Mouse (Mus musculus) heart, embryonic 13.5 days (tissue): ENCODE data around the gene Map1b. TPM values are rescaled to one million over a fixed set of nuclear protein-coding genes. Genes with fewer than 3 reads are reported as not detected.

ENCODE experiments used
- ATAC-seq: fragments of 200-750 bp; cut with Nextera tagmentation; 2 replicates; pipeline ENCODE4 v1.8.0; 2017; ENCODE audit warnings: moderate TSS enrichment; ENCODE audit not compliant: insufficient number of reproducible peaks, low FRiP score, low TSS enrichment; ENCODE audit errors: extremely low read depth
- H3K27ac ChIP-seq: fragments of 300-500 bp; sonication (generic); replicated peaks from 2 replicates; pipeline ENCODE4 v1.5.1; 2015; ENCODE audit warnings: moderate library complexity, mild to moderate bottlenecking, inconsistent platforms
- H3K27me3 ChIP-seq: fragments of 300-500 bp; sonication (generic); replicated peaks from 2 replicates; pipeline ENCODE4 v1.6.1; 2015; ENCODE audit warnings: mild to moderate bottlenecking, inconsistent platforms
- H3K36me3 ChIP-seq: fragments of 300-500 bp; sonication (generic); 2 replicates; pipeline ENCODE4 v1.6.1; 2015; ENCODE audit warnings: mild to moderate bottlenecking, inconsistent platforms
- H3K4me1 ChIP-seq: fragments of 300-500 bp; sonication (generic); 2 replicates; pipeline ENCODE4 v1.6.1; 2015; ENCODE audit warnings: inconsistent platforms
- H3K4me2 ChIP-seq: fragments of 300-500 bp; sonication (generic); 2 replicates; pipeline ENCODE4 v1.6.1; 2015; ENCODE audit warnings: inconsistent platforms, mild to moderate bottlenecking, moderate library complexity
- H3K4me3 ChIP-seq: fragments of 300-500 bp; sonication (generic); 2 replicates; pipeline ENCODE4 v1.5.1; 2015; ENCODE audit warnings: moderate library complexity, mild to moderate bottlenecking, inconsistent platforms
- H3K9ac ChIP-seq: fragments of 300-500 bp; sonication (generic); 2 replicates; pipeline ENCODE4 v1.6.1; 2015; ENCODE audit warnings: inconsistent platforms, mild to moderate bottlenecking, moderate library complexity
- H3K9me3 ChIP-seq: fragments of 300-500 bp; sonication (generic); 2 replicates; pipeline ENCODE4 v1.6.1; 2016; ENCODE audit warnings: inconsistent platforms
- WGBS: fragments of 180-500 bp; shearing (Covaris S2); methylation state at CpG from one replicate; pipeline ENCODE4 v1.1.7; 2015; ENCODE audit warnings: mixed read lengths; 5-methylcytosine and 5-hydroxymethylcytosine counted together
- polyA plus RNA-seq: library from polyadenylated mRNA; unstranded; fragments of >200 nt; fragmentation: Nextera tagmentation; extraction: Ambion mirVana; gene quantifications from 2 replicates; pipeline ENCODE4 v1.2.1, GENCODE M21; 2015

Gene Map1b
- polyA plus RNA-seq, 1 experiment from 2014 or later, result 111 TPM

DNA sequence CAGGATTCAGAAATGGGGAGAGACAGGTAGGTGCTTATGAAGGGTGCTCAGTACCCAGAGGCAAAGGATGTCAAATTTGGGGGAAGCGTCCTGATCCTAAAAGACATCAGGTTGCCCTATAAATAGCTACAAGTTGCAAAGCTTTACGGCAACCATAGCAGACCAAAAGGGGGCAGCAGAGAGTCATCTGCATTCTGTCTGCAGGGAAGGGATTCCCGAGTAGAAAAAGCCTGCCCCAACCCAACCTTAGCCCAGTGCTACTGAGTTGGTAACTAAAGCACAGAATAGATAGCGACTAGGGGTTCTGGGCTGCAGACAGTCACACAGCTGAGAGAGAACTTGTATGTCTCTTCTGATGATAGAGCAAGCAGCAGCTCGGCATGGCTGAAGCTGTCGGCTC is 140.8 kb downstream of the Map1b start:
- WGBS, result 28% methylated on average over 6 of the region's 6 CpGs
- H3K4me1 ChIP-seq, result peaks cover 6% of the 10 kb centered on the region; the same call in 1 of the 2 replicates
- ATAC-seq, result no peak

DNA sequence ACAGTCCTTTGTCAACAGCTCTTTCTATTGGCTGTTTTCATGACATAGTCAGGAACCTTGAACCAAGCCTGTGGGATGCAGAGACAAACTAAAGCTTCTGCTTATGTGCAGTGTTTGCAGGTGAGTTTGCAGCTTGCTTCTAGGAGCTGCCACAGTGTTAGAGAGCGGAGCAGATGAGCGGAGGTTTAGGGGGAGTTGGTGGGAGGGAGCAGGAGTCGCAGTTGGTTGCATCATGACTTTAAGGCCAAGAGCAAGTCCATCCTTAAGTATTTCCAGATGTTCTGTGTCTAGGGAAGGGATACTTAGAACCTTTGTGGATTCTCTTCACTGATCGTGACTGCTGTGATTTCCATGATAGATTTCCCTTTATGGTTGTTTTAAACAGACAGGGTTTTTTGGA is 142.1 kb downstream of the Map1b start:
- Histone ChIP-seq H3K4me2 (no peak overlapping the region), H3K9ac (no peak overlapping the region), H3K4me3 (no peak overlapping the region), H3K36me3 (peaks cover 9% of the 10 kb centered on the region; the same call in 1 of the 2 replicates), H3K27ac (no peak overlapping the region), H3K27me3 (no peaks in the 10 kb centered on the region), H3K9me3 (no peaks in the 10 kb centered on the region), H3K4me1 (peaks cover 6% of the 10 kb centered on the region)
- 76% methylated on average over 4 of the region's 4 CpGs for WGBS
- no peak for ATAC-seq

More for the DNA sequence above, 140.8 kb downstream of the Map1b start:
- Histone ChIP-seq H3K4me3 (no peak overlapping the region), H3K9ac (no peak overlapping the region), H3K27ac (no peak overlapping the region), H3K4me2 (no peak overlapping the region), H3K27me3 (no peaks in the 10 kb centered on the region), H3K36me3 (peaks cover 3% of the 10 kb centered on the region), H3K9me3 (no peaks in the 10 kb centered on the region)

DNA sequence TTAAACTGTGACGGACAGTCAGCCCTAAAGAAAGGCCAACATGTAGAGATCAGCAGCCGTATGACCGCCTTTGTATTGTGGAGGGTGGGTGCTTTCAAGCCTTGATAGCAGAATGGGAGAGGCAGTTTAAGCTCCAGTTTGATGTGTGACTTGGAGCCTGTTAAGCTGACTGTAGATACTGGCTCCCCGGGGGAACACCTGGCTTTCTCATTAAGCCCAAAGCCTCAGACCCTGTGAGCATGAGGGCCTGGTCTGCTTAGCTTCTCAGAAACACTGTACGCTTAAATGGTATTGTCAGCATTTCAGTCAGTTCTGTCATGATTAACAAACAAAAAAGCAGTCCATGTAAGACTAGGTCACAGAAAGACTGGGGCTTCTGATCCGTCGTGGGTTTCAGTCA is 142.7 kb downstream of the Map1b start:
- Histone ChIP-seq H3K4me1 (peaks cover 11% of the 10 kb centered on the region), H3K27me3 (no peaks in the 10 kb centered on the region), H3K4me2 (no peak overlapping the region), H3K36me3 (peaks cover 13% of the 10 kb centered on the region; the same call in 1 of the 2 replicates), H3K9ac (no peak overlapping the region), H3K9me3 (no peaks in the 10 kb centered on the region), H3K4me3 (no peak overlapping the region), H3K27ac (no peak overlapping the region)
- WGBS, result 74% methylated on average over 7 of the region's 7 CpGs
- ATAC-seq, result no peak

Other genes starting within 250 kb of the Map1b start
- gene Ptcd2, start 171.8 kb downstream of the Map1b start, polyA plus RNA-seq, result 55.3 and 57.8 TPM in 2 replicates
- 69.5 and 74.7 TPM in 2 replicates for gene Mrps27, start 171.8 kb downstream of the Map1b start, polyA plus RNA-seq